Mouse (Mus musculus) spleen, postnatal 4 days (tissue): ENCODE measurements around the gene Sla2.
"Not testable (repeated sequence)": the region's sequence is repeated elsewhere in the genome, so short reads cannot be mapped to it uniquely, and the experiment has no call there.

Source experiments
- DNase-seq, 2 experiments: peaks; one replicate each; pipeline ENCODE4 v3.0.0; 2022; ENCODE audit warnings: low spot score in 2 of 2

The Sla2 gene

DNA sequence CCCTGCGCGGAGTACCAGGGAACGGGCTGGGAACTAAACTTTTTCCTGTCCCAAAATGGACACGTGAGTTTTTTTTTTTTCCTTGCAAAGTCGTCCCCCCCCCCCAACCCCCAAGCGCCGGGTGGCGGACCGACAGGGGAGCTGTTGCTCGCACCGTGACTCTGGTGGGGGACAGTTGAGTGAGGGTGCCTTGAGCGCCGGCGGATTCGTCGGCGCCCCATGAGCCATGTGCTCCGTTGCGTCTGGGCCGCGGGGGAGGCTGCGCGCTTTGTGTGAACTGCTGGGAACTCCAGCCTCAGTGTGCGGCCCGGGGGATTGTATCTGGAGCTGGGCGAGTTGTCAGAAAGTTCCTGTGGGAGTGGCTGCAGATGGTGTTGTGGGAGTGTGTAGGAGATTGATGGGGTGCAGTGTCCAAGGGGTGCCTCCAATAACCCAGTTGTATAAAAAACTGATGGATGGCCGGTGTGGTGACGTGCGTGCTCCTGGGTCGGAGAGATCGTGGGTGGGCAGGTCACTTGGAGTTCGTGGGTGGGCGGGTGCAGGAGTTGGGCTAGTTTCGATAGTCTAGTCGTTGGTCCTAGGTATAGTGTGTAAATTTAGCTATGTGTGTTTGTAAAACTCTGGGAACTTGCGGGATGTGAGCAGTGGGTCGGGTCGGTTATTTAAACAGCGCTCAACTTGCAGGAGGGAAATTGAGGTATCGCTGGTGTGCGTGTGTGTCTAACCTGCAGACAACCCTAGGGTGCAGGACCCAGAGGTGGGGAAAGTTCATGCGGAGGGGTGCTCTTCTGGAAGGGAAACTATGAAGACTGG is 45.8 kb downstream of the Sla2 start:
- peak; percentile 46 to 79 for DNase-seq

DNA sequence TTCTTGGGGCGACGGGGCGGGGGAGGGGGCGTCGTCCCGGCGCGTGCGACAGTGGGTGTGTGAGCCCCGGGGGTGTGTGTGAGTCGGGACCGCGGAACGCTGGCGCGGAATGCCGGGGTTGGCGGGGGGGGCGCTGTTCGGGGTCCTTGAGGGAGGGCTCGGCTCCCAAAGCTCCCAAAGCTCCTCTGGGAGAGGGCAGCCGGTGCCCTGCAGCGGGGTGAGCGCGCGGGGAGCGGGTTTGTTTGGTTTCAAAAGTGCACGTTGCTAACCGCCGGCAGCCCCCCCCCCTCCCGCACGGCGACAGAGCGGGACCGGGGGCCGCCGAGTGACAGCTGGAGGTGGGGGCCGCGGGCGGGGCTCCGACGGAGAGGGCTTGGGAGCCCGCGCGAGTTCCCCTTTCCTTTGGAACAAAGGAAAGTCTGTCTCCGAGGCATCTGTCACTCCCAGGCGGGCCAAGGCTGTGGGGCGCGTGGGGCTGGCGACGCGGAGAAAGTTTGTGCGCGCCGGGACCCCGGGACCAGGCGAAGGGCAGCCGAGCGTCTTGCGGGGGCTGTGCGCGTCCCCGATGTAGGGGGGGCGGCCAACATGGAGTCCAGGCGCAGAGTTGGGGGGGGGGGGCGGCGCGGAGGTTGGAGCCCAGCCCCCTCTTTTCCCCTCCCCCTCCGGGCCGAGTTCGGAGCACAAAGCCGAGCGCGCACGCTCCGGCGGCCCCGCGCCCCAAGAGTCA is 46.5 kb downstream of the Sla2 start:
- peak; percentile 35 to 75 for DNase-seq

DNA sequence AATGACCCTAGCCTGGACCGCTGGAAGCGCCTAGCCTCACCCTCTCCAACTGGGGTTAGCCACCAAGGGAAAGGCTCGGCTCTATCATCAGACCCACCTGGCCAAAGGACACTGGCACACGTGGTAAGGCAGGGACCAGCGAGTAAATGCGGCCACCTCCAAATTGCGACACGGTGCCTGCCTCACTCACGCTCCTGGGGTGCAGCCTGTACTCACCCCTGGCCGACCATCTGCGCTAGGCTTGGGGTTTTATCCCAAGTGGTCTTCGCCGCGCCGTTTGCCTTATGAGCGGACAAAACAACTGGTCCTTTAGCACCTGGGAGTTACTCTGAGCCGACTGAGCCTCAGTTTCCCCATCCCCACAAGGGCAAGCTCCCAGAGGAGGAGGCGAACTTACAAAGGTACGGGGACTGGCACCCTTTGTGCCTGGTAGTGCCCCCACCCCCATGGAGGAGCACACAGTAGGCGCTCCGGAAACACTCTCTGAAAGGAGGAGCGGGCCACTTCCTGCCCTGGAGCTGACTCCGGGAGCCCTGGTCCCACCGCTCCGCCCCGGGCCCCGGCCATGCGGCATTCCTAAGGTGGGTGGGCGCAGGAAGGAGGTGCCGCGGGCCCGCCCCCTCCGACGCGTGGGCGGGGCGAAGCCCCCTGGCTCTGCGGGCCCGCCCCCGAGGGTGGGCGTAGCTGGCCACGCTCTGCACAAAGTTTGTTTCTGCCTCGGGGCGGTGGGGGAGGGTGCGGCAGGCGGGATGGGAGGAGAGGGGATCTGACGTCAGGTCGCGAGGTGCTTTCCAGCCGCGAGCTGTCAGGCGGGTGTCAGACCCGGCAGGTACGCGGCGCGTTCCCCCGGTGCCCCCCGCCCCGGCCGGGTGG is 47.4 kb downstream of the Sla2 start, which contains the start of gene Tgif2:
Gene Tgif2, plus strand, starts transcription at position 689 of the 873 bp plus-strand sequence.
- peak; percentile 72 to 84 for DNase-seq

GRCm38 (mm10) chr2:156838839-156839238 is 48.2 kb downstream of the Sla2 start:
- no peak for DNase-seq

- DNase-seq, result no peak
Measured at GRCm38 (mm10) chr2:156834336-156834735, 52.7 kb downstream of the Sla2 start.

GRCm38 (mm10) chr2:156825128-156825527 is 61.9 kb downstream of the Sla2 start:
- not testable (repeated sequence) for DNase-seq
